Mouse (Mus musculus) small intestine, adult 10 weeks (tissue): Measurements from ENCODE around the gene Olfr1020. TPM values are rescaled to one million over a fixed set of nuclear protein-coding genes. Genes with fewer than 3 reads are reported as not detected.

ENCODE experiments used
- polyA plus RNA-seq: library from polyadenylated mRNA; stranded (reverse); fragments of 350-450 nt; fragmentation: Illumina TruSeq; extraction: RNeasy Lipid Tissue Mini Kit (QIAGEN cat#74804); gene quantifications from one replicate; pipeline ENCODE4 v1.2.3, GENCODE M21; 2014; ENCODE audit warnings: low replicate concordance

The Olfr1020 gene
- not detected for polyA plus RNA-seq

DNA sequence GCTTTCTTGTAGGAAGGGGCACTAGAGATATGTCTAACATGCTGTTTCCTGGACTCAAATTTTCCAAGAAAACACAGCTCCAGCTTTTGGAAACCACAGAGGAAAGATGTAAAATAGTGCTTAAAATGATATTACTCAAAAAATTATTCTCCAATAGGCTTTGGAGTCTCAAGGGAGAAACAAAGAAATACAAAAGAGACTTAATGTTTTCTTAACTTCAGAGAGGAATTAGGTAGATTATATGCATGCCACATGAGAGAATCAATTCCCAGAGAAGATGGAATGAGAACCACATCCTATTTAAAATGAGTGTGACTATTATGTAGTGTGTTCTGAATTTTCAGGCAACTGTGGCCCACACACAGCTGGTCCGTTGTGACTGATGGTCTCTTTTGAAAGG is at the start of gene Olfr1020:
Gene Olfr1020, plus strand, starts transcription at position 301 of the 400 bp plus-strand sequence.

DNA sequence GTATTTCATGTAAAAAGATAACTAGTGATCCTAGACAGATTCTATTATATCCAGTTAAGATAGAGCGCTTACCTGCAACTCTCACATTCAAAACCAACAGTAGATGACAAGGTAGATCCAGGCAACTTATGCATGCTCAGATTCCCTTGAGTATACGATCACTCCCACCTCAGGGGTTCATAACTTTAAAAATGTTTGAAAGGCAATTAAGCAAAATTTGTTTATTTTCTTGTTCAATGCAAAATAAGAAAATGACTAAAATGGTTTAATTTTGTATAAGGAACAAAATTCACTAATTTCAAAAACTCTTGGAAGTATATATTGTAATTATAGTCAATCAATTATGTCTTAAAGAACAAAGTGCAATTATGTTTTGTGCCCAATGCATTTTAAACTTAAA is 44.4 kb upstream of the Olfr1020 start, which contains the start of gene Olfr1016:
Gene Olfr1016, minus strand, starts transcription at position 101 of the 400 bp plus-strand sequence.

DNA sequence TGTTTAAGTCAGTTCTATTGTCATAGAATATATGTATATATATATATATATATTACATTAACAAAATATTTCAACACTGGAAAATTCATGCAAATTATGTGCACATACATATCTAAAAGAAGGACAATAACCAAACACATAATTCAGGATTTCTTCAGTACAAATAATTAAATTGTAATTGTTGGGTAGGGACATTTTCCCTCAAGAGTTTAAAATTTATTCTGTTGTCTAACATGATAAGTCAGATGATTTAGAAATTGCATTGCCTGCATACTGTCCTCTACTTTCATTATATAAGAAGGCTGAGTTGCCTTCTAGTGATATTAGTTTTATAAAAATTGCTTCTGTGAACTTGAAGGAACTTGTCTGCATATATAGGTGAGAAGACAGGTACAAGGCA is 28.7 kb upstream of the Olfr1020 start, which contains the start of gene Olfr1018:
Gene Olfr1018, plus strand, starts transcription at position 301 of the 400 bp plus-strand sequence.

DNA sequence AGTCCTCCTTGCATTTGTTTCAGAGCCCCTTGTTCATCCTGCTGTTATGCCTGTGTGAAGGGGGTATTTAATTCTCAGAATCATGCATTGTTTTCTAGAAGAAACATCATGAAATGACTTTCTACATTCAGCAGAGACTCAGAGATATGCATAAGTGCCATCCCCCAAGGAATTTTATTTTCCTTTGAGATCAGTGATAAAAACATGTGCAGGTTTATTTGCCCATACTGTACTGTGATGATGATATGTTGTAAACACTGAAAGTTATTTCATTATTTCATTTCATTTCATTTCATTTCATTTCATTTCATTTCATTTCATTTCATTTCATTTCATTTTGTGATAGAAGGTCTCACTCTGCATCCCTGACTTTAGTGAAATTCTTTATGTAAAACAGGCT is 1.4 kb upstream of the Olfr1020 start, which contains the start of gene Olfr1019:
Gene Olfr1019, minus strand, starts transcription at position 101 of the 400 bp plus-strand sequence.

DNA sequence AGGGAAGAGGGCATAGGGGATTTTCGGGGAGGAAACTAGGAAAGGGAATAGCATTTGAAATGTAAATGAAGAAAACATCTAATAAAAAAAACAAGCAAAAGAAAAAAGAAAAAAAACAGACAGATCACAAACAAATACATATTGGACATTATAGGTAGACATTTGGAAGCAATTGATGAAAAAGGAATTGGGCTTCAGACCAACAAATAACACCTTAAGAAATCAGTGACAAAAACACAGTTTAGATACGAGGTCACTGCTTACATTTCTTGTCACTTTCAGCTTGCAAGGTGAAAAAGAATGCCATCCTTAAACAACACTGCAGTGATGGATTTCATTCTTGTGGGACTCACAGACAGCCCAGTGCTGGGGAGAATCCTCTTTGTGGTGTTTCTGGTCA is 21.5 kb downstream of the Olfr1020 start, which contains the start of gene Olfr1022:
Gene Olfr1022, plus strand, starts transcription at position 301 of the 400 bp plus-strand sequence.

DNA sequence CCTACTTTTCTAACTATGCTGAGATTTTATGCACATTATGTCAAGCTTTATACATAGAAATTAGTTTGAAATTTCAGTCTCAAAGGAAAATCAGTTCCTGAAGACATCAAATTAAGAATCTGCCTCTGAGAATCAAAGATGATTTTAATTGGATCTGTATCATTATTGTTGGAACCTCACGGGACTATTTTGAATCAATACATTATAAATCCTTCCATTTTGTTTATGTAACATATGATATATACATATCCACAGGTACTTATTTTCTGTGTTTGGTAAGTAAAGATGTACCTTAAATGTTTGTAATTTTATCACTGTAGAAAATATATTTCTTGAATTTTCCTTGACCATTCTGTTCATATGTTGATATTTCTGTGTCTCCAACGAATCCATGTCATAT is 38.5 kb downstream of the Olfr1020 start, which contains the start of gene Olfr1023:
Gene Olfr1023, plus strand, starts transcription at position 301 of the 400 bp plus-strand sequence.

Other genes starting within 250 kb of the Olfr1020 start
- not detected for gene Olfr1000, start 235.1 kb upstream of the Olfr1020 start, polyA plus RNA-seq
- not detected for gene Olfr1002, start 196.3 kb upstream of the Olfr1020 start, polyA plus RNA-seq
- gene Olfr154, start 182.6 kb upstream of the Olfr1020 start, polyA plus RNA-seq, result not detected
- not detected for gene Olfr1006, start 168.3 kb upstream of the Olfr1020 start, polyA plus RNA-seq
- not detected for gene Olfr1008, start 157.6 kb upstream of the Olfr1020 start, polyA plus RNA-seq
- gene Olfr1009, start 131.6 kb upstream of the Olfr1020 start, polyA plus RNA-seq, result not detected
- not detected for gene Olfr1012, start 84.3 kb upstream of the Olfr1020 start, polyA plus RNA-seq
- gene Olfr1013, start 79.9 kb upstream of the Olfr1020 start, polyA plus RNA-seq, result not detected
- not detected for gene Olfr1014, start 74.3 kb upstream of the Olfr1020 start, polyA plus RNA-seq
- not detected for gene Olfr1015, start 65.0 kb upstream of the Olfr1020 start, polyA plus RNA-seq
- gene Olfr1016, start 44.5 kb upstream of the Olfr1020 start, polyA plus RNA-seq, result not detected
- gene Olfr1018, start 28.6 kb upstream of the Olfr1020 start, polyA plus RNA-seq, result not detected
- gene Olfr1019, start 1.5 kb upstream of the Olfr1020 start, polyA plus RNA-seq, result not detected
- not detected for gene Olfr1022, start 21.6 kb downstream of the Olfr1020 start, polyA plus RNA-seq
- not detected for gene Olfr1023, start 38.6 kb downstream of the Olfr1020 start, polyA plus RNA-seq
- gene Olfr1024, start 58.0 kb downstream of the Olfr1020 start, polyA plus RNA-seq, result not detected
- gene Olfr1025-ps1, start 68.2 kb downstream of the Olfr1020 start, polyA plus RNA-seq, result not detected
- not detected for gene Olfr1026, start 74.5 kb downstream of the Olfr1020 start, polyA plus RNA-seq
- gene Olfr1028, start 103.4 kb downstream of the Olfr1020 start, polyA plus RNA-seq, result not detected
- gene Olfr1029, start 126.9 kb downstream of the Olfr1020 start, polyA plus RNA-seq, result not detected
- not detected for gene Olfr1030, start 132.2 kb downstream of the Olfr1020 start, polyA plus RNA-seq
- gene Olfr1031, start 143.3 kb downstream of the Olfr1020 start, polyA plus RNA-seq, result not detected
- gene Olfr1032, start 158.5 kb downstream of the Olfr1020 start, polyA plus RNA-seq, result not detected
- gene Olfr1033, start 173.6 kb downstream of the Olfr1020 start, polyA plus RNA-seq, result 3.2 TPM
- 0.89 TPM for gene Olfr1034, start 198.8 kb downstream of the Olfr1020 start, polyA plus RNA-seq
- gene Olfr1036, start 227.0 kb downstream of the Olfr1020 start, polyA plus RNA-seq, result not detected
- gene Olfr1037, start 240.4 kb downstream of the Olfr1020 start, polyA plus RNA-seq, result not detected